Mouse (Mus musculus) ovary, postnatal 10 days (tissue): Measurements from ENCODE around the gene Dpysl5.

Source experiments
- DNase-seq: peaks from one replicate; pipeline ENCODE4 v3.0.0; 2022; ENCODE audit warnings: low spot score

Gene Dpysl5

GRCm38 (mm10) chr5:30709744-30710383 lies 1.5 kb upstream of the Dpysl5 start:
- no peak for DNase-seq

- DNase-seq: no peak
Measured at GRCm38 (mm10) chr5:30710486-30710885, 878 bp upstream of the Dpysl5 start.

DNA sequence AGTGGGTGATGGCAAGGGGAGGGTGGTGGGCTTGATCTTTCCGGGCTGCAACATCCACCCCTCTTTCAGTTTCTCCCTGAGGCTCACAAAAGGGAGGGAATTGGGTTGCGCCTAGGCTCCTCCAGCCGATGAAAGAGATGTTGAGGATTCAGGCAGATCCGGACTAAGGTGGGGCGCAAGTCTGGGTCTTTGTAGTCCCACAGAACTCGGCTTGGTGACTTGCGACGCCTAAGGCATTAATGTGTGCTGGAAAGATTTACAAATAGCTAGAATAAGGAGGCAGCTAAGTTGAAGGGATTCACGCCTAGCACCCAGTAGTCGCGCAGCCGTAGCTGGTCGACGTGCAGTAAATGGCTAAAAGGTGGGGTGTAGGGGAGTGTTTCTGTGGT lies 632 bp downstream of the Dpysl5 start:
- DNase-seq: no peak

GRCm38 (mm10) chr5:30712441-30713298 lies 1.3 kb downstream of the Dpysl5 start:
- no peak for DNase-seq

DNA sequence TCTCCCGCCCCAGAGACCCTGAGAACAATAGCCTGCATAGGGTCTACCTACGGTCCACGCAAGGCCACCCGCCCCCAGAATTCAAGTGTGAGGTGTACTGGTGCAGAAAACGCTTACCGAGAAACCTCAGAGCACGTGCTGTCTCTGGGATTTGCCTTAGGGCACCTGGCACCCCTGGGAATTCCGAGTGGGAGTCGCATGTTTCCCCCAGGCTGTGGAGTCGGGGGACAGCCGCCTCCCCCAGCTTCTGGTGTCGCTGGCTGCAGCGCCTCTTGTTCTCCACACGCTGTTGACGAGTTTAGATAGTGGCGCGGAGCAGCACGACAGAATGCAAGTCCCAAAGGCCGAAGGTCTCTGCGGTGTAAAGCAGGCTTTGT lies 1.9 kb downstream of the Dpysl5 start:
- DNase-seq: no peak

GRCm38 (mm10) chr5:30713691-30714090 lies 2.3 kb downstream of the Dpysl5 start:
- no peak for DNase-seq

- no peak for DNase-seq
Measured at GRCm38 (mm10) chr5:30716311-30716710, 4.9 kb downstream of the Dpysl5 start.

GRCm38 (mm10) chr5:30717506-30717905 lies 6.1 kb downstream of the Dpysl5 start:
- DNase-seq: no peak

GRCm38 (mm10) chr5:30717991-30718703 lies 6.8 kb downstream of the Dpysl5 start:
- no peak for DNase-seq

DNA sequence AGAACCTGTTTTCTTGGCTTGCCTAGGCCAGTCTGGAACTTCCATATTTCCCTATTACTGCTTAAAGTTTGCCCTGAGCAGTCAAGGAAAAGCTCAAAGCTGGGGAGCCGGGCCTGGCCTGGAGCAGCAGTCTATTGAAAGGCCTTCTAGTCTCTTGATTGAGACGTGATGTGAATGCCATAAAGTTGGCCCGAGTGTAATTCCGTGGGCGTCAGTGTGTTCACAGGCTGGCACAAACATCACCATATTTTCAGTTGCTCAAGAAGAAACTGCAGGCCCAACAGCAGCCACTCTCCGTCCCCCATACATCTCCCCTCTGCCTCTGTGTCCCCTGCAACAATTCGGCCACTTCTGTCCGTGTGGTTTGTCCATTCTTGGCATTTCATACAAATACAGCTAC lies 10.6 kb downstream of the Dpysl5 start:
- no peak for DNase-seq

GRCm38 (mm10) chr5:30726151-30726693 lies 14.9 kb downstream of the Dpysl5 start:
- no peak for DNase-seq

DNA sequence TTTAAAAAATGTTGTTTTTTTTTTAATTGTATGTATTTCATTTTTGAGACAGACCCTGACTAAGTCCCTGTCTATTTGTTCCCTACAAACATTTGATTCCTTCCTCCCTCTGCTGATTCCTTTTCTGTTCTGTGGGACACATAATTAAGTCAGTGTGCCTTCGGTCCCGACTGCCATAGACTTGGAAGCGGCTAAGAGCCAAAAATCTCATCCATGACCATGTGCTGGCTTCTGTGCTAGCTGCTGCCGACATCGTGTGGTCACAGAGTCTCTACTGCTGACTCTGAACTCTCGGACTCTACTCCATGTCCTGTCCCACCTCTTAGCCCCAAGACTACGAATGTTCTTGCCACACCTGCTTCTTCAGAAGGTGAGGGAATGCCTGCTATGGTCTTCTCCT lies 21.1 kb downstream of the Dpysl5 start:
- DNase-seq: no peak

- DNase-seq: no peak
Measured at GRCm38 (mm10) chr5:30734666-30735065, 23.3 kb downstream of the Dpysl5 start.

GRCm38 (mm10) chr5:30738127-30738828 lies 26.9 kb downstream of the Dpysl5 start:
- DNase-seq: no peak

DNA sequence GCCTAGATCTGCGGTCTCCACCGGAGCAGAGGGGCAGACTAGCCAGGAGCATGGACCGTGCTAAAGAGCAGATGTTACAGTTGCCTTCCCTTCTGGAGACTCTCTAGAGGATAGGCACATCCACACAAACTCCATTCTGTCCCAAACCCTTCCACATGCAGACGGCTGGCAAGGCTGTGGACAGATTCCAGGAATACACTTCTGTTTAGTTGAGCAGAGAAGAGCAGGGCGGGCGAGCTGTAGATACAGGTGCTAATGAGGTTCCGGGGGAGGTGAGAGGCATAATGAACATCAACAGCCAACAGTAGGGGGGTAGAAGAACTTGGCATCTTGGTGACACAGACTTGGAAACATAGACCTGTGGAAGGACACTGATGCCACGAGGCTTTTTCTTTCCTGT lies 28.2 kb downstream of the Dpysl5 start:
- no peak for DNase-seq

- DNase-seq: no peak
Measured at GRCm38 (mm10) chr5:30749582-30750311, 38.4 kb downstream of the Dpysl5 start.

GRCm38 (mm10) chr5:30751071-30751470 lies 39.7 kb downstream of the Dpysl5 start:
- no peak for DNase-seq

DNA sequence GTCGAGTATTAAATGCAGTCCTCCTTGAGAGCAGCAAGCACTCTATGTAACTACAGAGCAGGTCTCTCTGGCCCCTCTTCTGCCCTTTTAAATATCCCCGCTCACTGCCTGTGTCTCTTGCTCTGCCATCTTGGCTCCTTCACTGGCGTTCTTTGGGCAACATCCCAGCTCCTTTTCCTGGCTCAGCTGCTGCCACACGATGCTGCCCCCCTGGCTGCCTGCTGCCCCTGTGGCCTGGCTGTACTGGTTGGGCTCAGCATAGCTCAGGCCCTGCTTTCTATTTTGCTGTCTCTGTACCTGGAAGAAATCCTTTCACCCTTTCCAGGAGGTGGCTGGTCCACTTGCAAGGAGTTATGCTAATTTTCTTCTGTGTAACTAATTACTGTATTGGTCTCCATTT lies 41.8 kb downstream of the Dpysl5 start:
- no peak for DNase-seq

- no peak for DNase-seq
Measured at GRCm38 (mm10) chr5:30755215-30755614, 43.9 kb downstream of the Dpysl5 start.

- DNase-seq: no peak
Measured at GRCm38 (mm10) chr5:30762815-30763510, 51.6 kb downstream of the Dpysl5 start.

- DNase-seq: no peak
Measured at GRCm38 (mm10) chr5:30763511-30763830, 52.1 kb downstream of the Dpysl5 start.
